Mouse (Mus musculus) kidney, postnatal 14 days (tissue): ENCODE results near the gene Mrpl14.
A peak's percentile ranks its signal among the peaks of the same experiment; 100 is the strongest.

Experiments
- DNase-seq: peaks from one replicate; pipeline ENCODE4 v3.0.0; 2022; ENCODE audit warnings: mixed read lengths

The Mrpl14 gene

GRCm38 (mm10) chr17:45689120-45689519, 3.0 kb downstream of the Mrpl14 start:
- DNase-seq = no peak

- no peak for DNase-seq
Observed at GRCm38 (mm10) chr17:45690044-45690443, 3.9 kb downstream of the Mrpl14 start.

- no peak for DNase-seq
Observed at GRCm38 (mm10) chr17:45692159-45692558, 6.0 kb downstream of the Mrpl14 start.

DNA sequence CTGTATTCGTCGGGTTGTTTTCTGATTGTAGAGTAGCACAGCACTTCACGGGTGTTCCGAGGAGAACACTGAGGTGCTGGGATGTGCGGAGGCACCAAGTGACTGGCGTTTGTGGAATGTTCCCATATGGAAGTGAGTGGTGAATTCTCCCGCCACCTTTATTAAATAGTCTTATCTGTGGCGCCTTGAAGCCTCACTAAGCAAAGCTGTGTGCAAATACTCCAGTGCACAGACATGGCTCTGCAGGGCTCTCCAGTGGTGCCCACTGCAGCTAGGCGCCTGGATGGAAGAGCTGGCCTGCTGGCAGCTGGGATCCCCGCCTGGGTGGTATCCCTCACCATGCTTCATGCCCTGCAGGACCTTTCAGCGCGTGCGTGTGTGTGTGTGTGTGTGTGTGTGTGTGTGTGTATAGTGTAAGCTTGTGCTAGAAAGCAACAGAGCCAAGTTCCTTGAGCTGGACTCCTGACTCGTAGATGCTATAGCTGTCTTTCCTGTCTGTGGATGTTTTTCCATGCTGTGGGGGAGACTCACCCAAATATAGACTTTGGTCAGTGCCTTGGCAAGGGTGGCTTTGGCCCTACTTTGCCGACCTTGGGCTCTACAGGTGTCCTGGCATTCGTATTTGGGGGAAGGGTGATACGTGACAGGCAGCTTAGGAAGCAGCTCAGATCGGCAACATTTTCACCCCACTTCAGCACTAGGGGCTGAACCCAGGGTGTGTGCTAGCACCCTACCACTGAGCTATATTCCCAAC, 7.9 kb downstream of the Mrpl14 start:
- no peak for DNase-seq

DNA sequence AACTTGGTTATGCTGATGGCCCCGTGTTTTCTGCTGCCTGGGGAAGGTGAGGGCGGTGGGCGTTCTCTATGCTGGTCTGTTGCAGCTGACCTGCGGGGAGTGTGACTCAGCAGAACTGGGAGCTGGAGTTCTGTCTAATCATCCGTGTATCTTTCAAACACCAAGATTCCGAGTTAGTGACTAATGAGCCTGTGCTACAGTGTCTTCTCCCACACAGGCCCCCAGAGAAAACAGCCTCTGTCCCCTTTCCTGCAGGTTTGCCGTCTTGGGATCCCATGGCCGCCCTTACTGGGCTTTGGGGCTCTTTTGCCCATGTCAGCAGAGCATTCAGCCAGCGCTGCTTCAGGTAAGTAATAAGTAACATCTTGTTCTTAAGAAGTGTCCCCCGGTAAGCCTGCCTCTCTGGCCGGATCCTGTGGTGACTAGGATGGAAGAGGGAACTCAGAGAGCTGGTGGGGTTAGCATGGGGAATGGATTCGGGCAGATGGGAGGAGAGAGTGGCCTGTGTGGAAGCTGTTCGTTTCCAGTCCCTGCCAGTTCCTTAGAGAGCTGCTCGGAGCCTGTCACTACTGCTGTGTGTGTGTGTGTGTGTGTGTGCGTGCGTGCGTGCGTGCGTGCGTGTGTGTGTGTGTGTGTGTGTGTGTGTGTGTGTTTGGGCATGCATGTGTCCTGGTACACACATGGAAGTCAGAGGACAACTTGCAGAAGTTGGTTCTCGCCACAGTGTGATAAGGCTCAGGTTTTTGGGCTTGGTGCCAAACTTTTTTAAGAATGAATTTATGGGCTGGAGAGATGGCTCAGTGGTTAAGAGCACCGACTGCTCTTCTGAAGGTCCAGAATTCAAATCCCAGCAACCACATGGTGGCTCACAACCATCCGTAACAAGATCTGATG, 9.4 kb downstream of the Mrpl14 start:
- peak; percentile 44 for DNase-seq

GRCm38 (mm10) chr17:45696981-45697380, 10.9 kb downstream of the Mrpl14 start:
- DNase-seq = no peak

GRCm38 (mm10) chr17:45698368-45698767, 12.2 kb downstream of the Mrpl14 start:
- no peak for DNase-seq

- DNase-seq = no peak
Observed at GRCm38 (mm10) chr17:45699039-45699740, 13.1 kb downstream of the Mrpl14 start.

DNA sequence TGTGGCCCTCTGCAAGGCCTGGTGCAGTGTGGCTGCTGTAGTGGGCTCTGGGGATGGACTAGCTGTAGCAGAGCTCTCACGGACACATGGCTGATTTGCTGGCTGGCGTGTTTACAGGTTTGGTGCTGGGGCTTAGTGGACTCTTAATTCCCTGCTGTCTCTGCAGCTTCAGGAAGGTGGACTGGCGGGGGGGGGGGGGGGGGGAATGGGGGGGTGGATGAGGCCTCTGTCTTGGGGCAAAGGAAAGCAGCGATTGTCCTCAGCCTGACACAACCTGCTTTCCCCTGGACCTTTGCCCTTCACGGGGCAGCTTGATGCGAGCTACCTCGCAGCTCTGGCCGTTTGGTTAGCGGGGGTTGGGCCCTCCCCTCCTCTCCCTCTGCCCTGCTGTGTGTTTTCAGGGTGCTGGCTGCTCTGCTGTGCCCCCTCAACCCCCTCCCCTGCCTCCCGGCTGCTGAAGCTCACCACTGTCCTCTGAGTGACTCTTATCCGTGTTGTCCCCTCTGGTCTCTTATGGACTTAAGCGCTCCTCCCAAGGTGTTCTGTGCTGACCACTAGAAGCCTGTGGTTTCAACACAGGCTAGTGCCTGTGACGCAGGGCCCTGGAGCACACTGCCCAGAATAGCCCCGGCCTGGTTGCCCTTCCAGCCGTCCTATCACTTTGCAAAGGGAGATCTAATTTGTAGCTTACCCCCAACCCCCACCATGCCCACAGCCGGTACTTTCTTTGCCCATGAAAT, 14.5 kb downstream of the Mrpl14 start:
- peak; percentile 59 for DNase-seq

GRCm38 (mm10) chr17:45701236-45701591, 15.1 kb downstream of the Mrpl14 start:
- no peak for DNase-seq

- no peak for DNase-seq
Observed at GRCm38 (mm10) chr17:45702254-45702653, 16.1 kb downstream of the Mrpl14 start.

- no peak for DNase-seq
Observed at GRCm38 (mm10) chr17:45703187-45703586, 17.1 kb downstream of the Mrpl14 start.

DNA sequence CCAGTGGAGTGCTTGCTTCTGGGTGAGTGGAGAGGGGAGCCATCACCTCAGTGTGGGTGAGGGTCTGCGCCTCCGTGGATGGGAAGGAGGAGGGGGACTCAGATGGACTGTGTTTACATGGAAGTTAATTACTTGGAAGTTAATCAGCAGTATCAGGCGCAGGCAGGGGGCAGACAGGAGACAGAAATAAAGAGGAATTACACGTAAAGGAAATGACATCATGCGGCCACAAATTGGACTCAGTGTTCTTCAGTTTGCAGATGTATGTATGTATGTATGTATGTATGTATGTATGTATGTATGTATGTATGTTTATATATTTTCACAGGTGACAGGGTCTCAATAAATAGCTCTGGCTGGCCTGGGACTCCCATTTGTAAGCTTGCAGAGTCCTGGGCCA, 20.7 kb downstream of the Mrpl14 start:
- DNase-seq = no peak

DNA sequence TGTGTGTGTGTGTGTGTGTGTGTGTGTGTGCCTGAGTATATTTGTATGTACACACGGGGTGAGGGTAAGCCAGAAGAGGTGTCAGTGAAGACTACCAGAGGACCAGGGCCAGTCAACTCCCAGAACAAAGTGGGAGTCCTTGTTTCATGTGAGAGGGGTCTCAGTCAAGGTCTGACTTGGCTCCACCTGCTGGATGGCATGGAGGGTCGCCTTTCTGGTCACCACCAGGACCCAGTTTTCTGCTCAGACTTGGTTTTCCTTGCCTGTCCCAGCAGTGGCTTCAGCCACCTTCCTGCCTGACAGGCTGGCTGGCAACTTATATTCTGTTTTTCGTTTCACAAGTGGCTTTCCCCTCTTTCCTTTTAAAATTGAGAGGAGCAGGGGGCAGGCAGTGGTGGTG, 21.3 kb downstream of the Mrpl14 start:
- no peak for DNase-seq

GRCm38 (mm10) chr17:45708179-45708578, 22.1 kb downstream of the Mrpl14 start:
- no peak for DNase-seq

GRCm38 (mm10) chr17:45709829-45710228, 23.7 kb downstream of the Mrpl14 start:
- DNase-seq = no peak

- no peak for DNase-seq
Observed at GRCm38 (mm10) chr17:45710407-45710806, 24.3 kb downstream of the Mrpl14 start.

DNA sequence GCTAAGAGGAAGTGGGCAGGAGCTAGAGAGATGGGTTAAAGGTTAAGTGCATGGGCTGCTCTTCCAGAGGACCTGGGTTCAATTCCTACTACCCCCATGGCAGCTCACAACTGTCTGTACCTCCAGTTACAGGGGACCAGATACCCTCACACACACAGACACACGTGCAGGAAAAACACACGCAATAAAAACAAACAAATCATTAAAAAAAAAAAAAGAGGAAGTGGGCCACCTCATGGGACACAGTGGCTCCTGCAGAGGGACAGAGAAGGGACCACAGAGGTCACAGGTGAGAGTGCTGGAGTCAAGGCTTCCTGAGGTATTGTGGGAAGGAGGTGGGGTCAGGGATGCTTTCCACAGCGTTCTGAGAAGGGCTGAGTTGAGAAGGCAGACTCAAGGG, 25.4 kb downstream of the Mrpl14 start:
- DNase-seq = no peak

- DNase-seq = peak; percentile 81
Observed at GRCm38 (mm10) chr17:45718323-45718722, 32.2 kb downstream of the Mrpl14 start.

DNA sequence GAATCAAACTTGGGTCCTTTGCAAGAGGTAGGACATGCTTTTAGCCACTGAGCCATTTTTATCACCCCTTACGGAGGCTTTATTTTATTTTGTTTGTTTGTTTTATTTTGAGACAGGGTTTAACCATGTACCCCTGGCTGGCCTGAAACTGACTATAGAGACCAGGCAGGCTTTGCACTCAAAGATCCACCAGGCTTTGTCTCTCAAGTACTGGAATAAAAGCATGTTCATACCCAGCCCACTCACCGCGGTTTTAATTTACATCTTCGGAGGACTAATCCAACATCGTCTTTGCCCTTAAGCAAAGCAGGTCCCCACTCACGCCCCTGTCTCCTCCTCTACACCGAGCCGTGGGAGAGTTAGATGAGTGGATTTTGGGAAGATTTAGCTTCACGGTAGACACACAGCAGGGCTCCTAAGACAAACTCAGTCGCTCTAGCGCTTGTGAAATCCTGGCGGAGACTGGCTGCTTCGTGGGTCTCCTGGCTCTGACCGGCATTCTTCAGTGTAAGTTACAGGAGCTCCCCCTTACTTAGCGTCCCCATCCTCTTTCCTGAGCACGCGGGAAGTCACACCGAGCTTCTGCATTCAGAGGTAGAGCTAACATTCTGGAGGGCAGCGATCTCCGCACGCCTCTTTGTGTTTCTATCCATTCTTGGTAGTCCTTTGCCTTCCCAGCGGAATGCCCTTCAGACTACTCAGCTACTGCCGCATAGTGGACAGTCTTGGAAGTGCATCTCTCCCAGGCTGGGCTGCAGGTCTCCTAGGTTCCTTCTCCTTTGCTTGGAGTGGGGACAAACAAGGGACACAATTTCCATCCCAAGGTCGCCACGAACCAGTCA, 37.8 kb downstream of the Mrpl14 start:
- peak; percentile 82 for DNase-seq

DNA sequence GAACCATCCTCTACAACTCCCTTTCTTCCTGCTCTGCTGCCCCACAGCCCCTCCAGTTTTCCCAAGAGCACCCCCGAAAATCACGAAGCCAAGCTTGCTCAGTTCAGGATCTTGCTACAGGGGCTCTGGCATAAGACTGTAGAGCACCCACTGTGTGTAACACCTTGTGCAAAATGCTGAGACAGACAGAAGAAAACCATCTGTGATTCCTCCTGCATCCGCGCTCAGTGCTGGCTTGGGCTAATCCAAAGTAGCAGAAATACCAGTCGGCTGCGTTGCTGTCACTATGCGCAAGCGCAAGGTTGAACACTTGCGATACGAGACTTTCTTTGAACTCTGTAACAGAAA, 38.4 kb downstream of the Mrpl14 start:
- DNase-seq = no peak

- DNase-seq = no peak
Observed at GRCm38 (mm10) chr17:45726249-45726648, 40.1 kb downstream of the Mrpl14 start.
